Mouse (Mus musculus) heart, embryonic 14.5 days (tissue): Measurements from ENCODE around the gene Cdkn1a. TPM values are rescaled to one million over a fixed set of nuclear protein-coding genes. Genes with fewer than 3 reads are reported as not detected.
"Not testable (repeated sequence)": the region's sequence is repeated elsewhere in the genome, so short reads cannot be mapped to it uniquely, and the experiment has no call there.

ENCODE experiments used
- ATAC-seq: fragments of 200-750 bp; cut with Nextera tagmentation; 2 replicates; pipeline ENCODE4 v1.8.0; 2017; ENCODE audit warnings: low read depth, moderate TSS enrichment; ENCODE audit not compliant: insufficient number of reproducible peaks, insufficient read depth, low FRiP score
- H3K27ac ChIP-seq, 2 experiments: fragments of 200-500 bp in 1 of 2; fragments of 300-500 bp in 1 of 2; sonication (generic) in 1 of 2; replicated peaks in 1 of 2; 2 replicates each; pipeline ENCODE4 v1.5.1; 2012 to 2014; ENCODE audit warnings: low read depth in 2 of 2, low read length in 2 of 2, control low read depth in 1 of 2, mild to moderate bottlenecking in 1 of 2, mixed read lengths in 1 of 2; ENCODE audit not compliant: control insufficient read depth in 1 of 2, insufficient read depth in 1 of 2
- H3K27me3 ChIP-seq: fragments of 300-500 bp; sonication (generic); 2 replicates; pipeline ENCODE4 v1.6.1; 2014; ENCODE audit warnings: mild to moderate bottlenecking, low read length, control low read depth; ENCODE audit not compliant: control insufficient read depth, insufficient read depth
- H3K36me3 ChIP-seq: fragments of 300-500 bp; sonication (generic); 2 replicates; pipeline ENCODE4 v1.6.1; 2014; ENCODE audit warnings: mild to moderate bottlenecking, control low read depth, low read length, mixed read lengths; ENCODE audit not compliant: control insufficient read depth, insufficient read depth
- H3K4me1 ChIP-seq, 2 experiments: fragments of 200-500 bp in 1 of 2; fragments of 300-500 bp in 1 of 2; sonication (generic) in 1 of 2; 2 replicates each; pipeline ENCODE4 v1.6.1; 2012 to 2014; ENCODE audit warnings: low read length in 2 of 2, control low read depth in 1 of 2, mixed read lengths in 1 of 2; ENCODE audit not compliant: control insufficient read depth in 2 of 2, insufficient read depth in 2 of 2
- H3K4me2 ChIP-seq: fragments of 300-500 bp; sonication (generic); 2 replicates; pipeline ENCODE4 v1.6.1; 2014; ENCODE audit warnings: mild to moderate bottlenecking, low read length
- H3K4me3 ChIP-seq, 2 experiments: fragments of 200-500 bp in 1 of 2; fragments of 300-500 bp in 1 of 2; sonication (generic) in 1 of 2; 2 replicates each; pipeline ENCODE4 v1.5.1; 2012 to 2014; ENCODE audit warnings: low read length in 2 of 2, mild to moderate bottlenecking in 2 of 2, control low read depth in 1 of 2, low read depth in 1 of 2, moderate library complexity in 1 of 2; ENCODE audit not compliant: control insufficient read depth in 1 of 2, insufficient read depth in 1 of 2
- H3K9ac ChIP-seq: fragments of 300-500 bp; sonication (generic); 2 replicates; pipeline ENCODE4 v1.6.1; 2014; ENCODE audit warnings: mild to moderate bottlenecking, low read length
- H3K9me3 ChIP-seq: fragments of 300-500 bp; sonication (generic); 2 replicates; pipeline ENCODE4 v1.6.1; 2016; ENCODE audit warnings: low read length, control low read depth; ENCODE audit not compliant: control insufficient read depth
- WGBS: fragments of 180-500 bp; shearing (Covaris S2); extraction: QIAGEN DNeasy Blood & Tissue Kit; methylation state at CpG from one replicate; pipeline ENCODE4 v1.1.7; 2014; 5-methylcytosine and 5-hydroxymethylcytosine counted together
- polyA plus RNA-seq: library from polyadenylated mRNA; unstranded; fragments of >200 nt; fragmentation: Nextera tagmentation; extraction: Ambion mirVana; gene quantifications from 2 replicates; pipeline ENCODE4 v1.2.1, GENCODE M21; 2014

Gene Cdkn1a
- polyA plus RNA-seq, 1 experiment from 2014 or later = 51.7 TPM

GRCm38 (mm10) chr17:29095201-29095733, 4.5 kb downstream of the Cdkn1a start:
- peak overlapping the region; percentile 92 for H3K4me2 ChIP-seq
- peak overlapping the region; percentile 58 to 63 for H3K4me3 ChIP-seq
- ATAC-seq = peak; percentile 68
- H3K9ac ChIP-seq = peak overlapping the region; percentile 77
- peaks cover 16% of the 10 kb centered on the region; the same call in 1 of the 2 replicates for H3K36me3 ChIP-seq
- peaks cover 7 to 12% of the 10 kb centered on the region in 2 experiments; a peak in 3 of 4 replicates for H3K4me1 ChIP-seq
- no peaks in the 10 kb centered on the region for H3K9me3 ChIP-seq
- WGBS = 0% methylated on average over 44 of the region's 44 CpGs
- no peaks in the 10 kb centered on the region; the same call in 1 of the 2 replicates for H3K27me3 ChIP-seq
- H3K27ac ChIP-seq = peak overlapping the region; percentile 61 to 74

DNA sequence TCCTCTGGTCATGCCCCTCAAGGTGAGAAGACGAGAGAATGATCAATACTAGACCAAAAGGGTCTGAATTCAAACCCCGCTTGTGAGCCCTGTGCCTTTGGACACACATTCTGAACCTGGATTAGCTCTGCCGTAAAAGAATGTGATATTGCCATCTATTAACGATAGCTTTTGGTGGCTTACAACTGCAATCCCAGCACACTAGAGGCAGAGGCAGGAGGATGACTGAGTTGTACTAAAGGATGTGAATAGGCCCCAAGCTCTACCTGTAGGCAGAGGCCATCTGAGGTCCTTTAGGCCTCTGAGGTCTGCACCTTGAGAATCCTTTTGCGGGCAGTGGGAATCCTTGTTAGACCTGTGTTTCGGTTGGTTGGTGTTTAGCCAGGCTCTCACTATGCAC, 5.5 kb downstream of the Cdkn1a start:
- WGBS = 86% methylated on average over 6 of the region's 6 CpGs

GRCm38 (mm10) chr17:29096851-29097561, 6.2 kb downstream of the Cdkn1a start:
- Histone ChIP-seq H3K4me3 (no peak overlapping the region), H3K9ac (no peak overlapping the region), H3K9me3 (no peaks in the 10 kb centered on the region), H3K27ac (no peak overlapping the region), H3K36me3 (peaks cover 17% of the 10 kb centered on the region; the same call in 1 of the 2 replicates), H3K4me2 (no peak overlapping the region), H3K4me1 (peaks cover 7 to 12% of the 10 kb centered on the region in 2 experiments; a peak in 3 of 4 replicates), H3K27me3 (no peaks in the 10 kb centered on the region; the same call in 1 of the 2 replicates)
- no peak for ATAC-seq
- 58% methylated on average over 7 of the region's 7 CpGs for WGBS

More for the DNA sequence above, 5.5 kb downstream of the Cdkn1a start:
- peaks cover 7 to 12% of the 10 kb centered on the region in 2 experiments; a peak in 3 of 4 replicates for H3K4me1 ChIP-seq
- no peaks in the 10 kb centered on the region; the same call in 1 of the 2 replicates for H3K27me3 ChIP-seq
- H3K9ac ChIP-seq = no peak overlapping the region
- no peak overlapping the region for H3K27ac ChIP-seq
- no peak for ATAC-seq
- no peak overlapping the region for H3K4me3 ChIP-seq
- H3K36me3 ChIP-seq = peaks cover 17% of the 10 kb centered on the region; the same call in 1 of the 2 replicates
- H3K9me3 ChIP-seq = no peaks in the 10 kb centered on the region
- H3K4me2 ChIP-seq = 0 out of 2 replicates have a peak overlapping the region, but pooled peaks have one; percentile 92

DNA sequence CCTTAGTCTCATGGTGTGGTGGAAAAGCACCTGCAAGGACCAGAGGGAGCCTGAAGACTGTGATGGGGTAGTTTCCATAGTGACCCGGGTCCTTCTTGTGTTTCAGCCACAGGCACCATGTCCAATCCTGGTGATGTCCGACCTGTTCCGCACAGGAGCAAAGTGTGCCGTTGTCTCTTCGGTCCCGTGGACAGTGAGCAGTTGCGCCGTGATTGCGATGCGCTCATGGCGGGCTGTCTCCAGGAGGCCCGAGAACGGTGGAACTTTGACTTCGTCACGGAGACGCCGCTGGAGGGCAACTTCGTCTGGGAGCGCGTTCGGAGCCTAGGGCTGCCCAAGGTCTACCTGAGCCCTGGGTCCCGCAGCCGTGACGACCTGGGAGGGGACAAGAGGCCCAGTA, 7.5 kb downstream of the Cdkn1a start:
- H3K27me3 ChIP-seq = no peaks in the 10 kb centered on the region
- H3K36me3 ChIP-seq = peaks cover 17% of the 10 kb centered on the region; the same call in 1 of the 2 replicates
- no peak overlapping the region for H3K27ac ChIP-seq
- no peak overlapping the region for H3K4me3 ChIP-seq
- H3K9ac ChIP-seq = no peak overlapping the region
- no peaks in the 10 kb centered on the region for H3K9me3 ChIP-seq
- H3K4me2 ChIP-seq = no peak overlapping the region
- ATAC-seq = no peak
- WGBS = 94% methylated on average over 24 of the region's 24 CpGs
- peaks cover 7 to 10% of the 10 kb centered on the region in 2 experiments; a peak in 3 of 4 replicates for H3K4me1 ChIP-seq

DNA sequence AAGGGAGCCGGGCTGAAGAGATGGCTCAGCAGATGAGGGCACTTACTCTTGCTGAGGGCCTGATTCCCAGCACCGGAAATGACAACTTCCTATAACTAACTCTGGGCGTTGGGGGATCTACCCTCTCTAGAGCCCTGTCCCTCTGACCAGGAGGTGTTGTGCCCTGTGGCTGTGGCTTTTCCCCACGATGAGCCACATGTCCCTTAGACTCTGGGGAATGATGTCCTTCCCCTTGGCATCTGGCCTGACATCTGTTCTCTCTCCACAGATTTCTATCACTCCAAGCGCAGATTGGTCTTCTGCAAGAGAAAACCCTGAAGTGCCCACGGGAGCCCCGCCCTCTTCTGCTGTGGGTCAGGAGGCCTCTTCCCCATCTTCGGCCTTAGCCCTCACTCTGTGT, 8.3 kb downstream of the Cdkn1a start:
- Histone ChIP-seq H3K4me2 (no peak overlapping the region), H3K9me3 (no peaks in the 10 kb centered on the region), H3K4me3 (no peak overlapping the region), H3K4me1 (peaks cover 3 to 4% of the 10 kb centered on the region in 2 experiments; a peak in 2 of 4 replicates), H3K27me3 (no peaks in the 10 kb centered on the region), H3K9ac (no peak overlapping the region), H3K27ac (no peak overlapping the region), H3K36me3 (peaks cover 17% of the 10 kb centered on the region; the same call in 1 of the 2 replicates)
- no peak for ATAC-seq
- 77% methylated on average over 8 of the region's 8 CpGs for WGBS

GRCm38 (mm10) chr17:29100627-29101026, 9.9 kb downstream of the Cdkn1a start:
- no peak overlapping the region for H3K4me2 ChIP-seq
- peaks cover 17% of the 10 kb centered on the region; the same call in 1 of the 2 replicates for H3K36me3 ChIP-seq
- no peak overlapping the region for H3K9ac ChIP-seq
- H3K9me3 ChIP-seq = 0 out of 2 replicates have a peak, but pooled peaks cover 2% of the 10 kb centered on the region
- H3K4me1 ChIP-seq = 0 out of 4 replicates have a peak, but pooled peaks cover 0 to 2% of the 10 kb centered on the region in 2 experiments
- H3K4me3 ChIP-seq = no peak overlapping the region
- H3K27me3 ChIP-seq = no peaks in the 10 kb centered on the region
- H3K27ac ChIP-seq = no peak overlapping the region
- WGBS = 90% methylated on average over 7 of the region's 7 CpGs
- no peak for ATAC-seq

DNA sequence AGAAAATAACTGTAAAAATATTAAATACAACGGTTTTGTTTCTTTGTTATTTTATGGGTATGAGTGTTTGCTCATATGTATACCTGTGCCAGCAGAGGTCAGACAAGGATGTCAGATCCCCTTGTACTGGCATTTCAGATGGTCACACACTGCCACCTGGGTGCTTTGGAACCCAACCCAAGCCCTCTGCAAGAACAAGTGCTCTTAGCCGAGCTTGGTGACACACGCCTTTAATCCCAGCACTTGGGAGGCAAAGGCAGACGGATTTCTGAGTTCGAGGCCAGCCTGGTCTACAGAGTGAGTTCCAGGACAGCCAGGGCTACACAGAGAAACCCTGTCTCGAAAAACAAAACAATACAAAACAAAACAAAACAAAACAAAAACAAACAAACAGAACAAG, 19.6 kb downstream of the Cdkn1a start:
- not testable (repeated sequence) for H3K36me3 ChIP-seq, ATAC-seq, H3K9ac ChIP-seq, H3K9me3 ChIP-seq, H3K4me3 ChIP-seq, H3K27ac ChIP-seq, H3K27me3 ChIP-seq, H3K4me2 ChIP-seq, H3K4me1 ChIP-seq
- WGBS = 75% methylated on average over 6 of the region's 6 CpGs
